ENCODE assay signal across 26 mouse cellular contexts in genomic region chr1:167085461-167085860, GRCm38 (mm10).
A peak's percentile ranks its signal among the peaks of the same experiment; 100 is the strongest.
DNase-seq lines count a peak whose midpoint lies in the region; ATAC-seq and TF ChIP-seq lines count a peak whose summit lies in the region.
"Had no signal": no experiment of that assay in that cellular context is flagged by ENCODE, and none has a peak within 500 bp of the region (broad histone marks: within the 10 kb centered on the region; RNA-seq: fewer than 3 reads in every experiment).

No protein-coding gene starts in this region.

- no peak overlapping the region for H3K9ac ChIP-seq in forebrain, embryonic 12.5 days
- H3K9ac ChIP-seq in forebrain, postnatal 0 days, result no peak overlapping the region
- H3K9ac ChIP-seq in hindbrain, embryonic 13.5 days, result no peak overlapping the region
- no peak overlapping the region for H3K9ac ChIP-seq in hindbrain, embryonic 14.5 days
- no peak overlapping the region for H3K9ac ChIP-seq in midbrain, embryonic 14.5 days (replicated peaks; ENCODE audit: low read length)
- no peak overlapping the region for H3K9ac ChIP-seq in midbrain, embryonic 16.5 days (ENCODE audit: low read depth, low read length)
- H3K9ac ChIP-seq: embryonic facial prominence, embryonic 12.5 days; embryonic facial prominence, embryonic 15.5 days; heart, embryonic 13.5 days; intestine, embryonic 15.5 days had no signal

- no peaks in the 10 kb centered on the region for H3K36me3 ChIP-seq in forebrain, embryonic 12.5 days (replicated peaks)
- H3K36me3 ChIP-seq in forebrain, postnatal 0 days (ENCODE audit: insufficient read depth), result no peaks in the 10 kb centered on the region; the same call in none of the 2 replicates
- peaks cover 16% of the 10 kb centered on the region for H3K36me3 ChIP-seq in hindbrain, embryonic 13.5 days
- peaks cover 5% of the 10 kb centered on the region; the same call in 1 of the 2 replicates for H3K36me3 ChIP-seq in hindbrain, embryonic 14.5 days (replicated peaks; ENCODE audit: control insufficient read depth, insufficient read depth)
- peaks cover 3% of the 10 kb centered on the region; the same call in 1 of the 2 replicates for H3K36me3 ChIP-seq in midbrain, embryonic 14.5 days (ENCODE audit: control insufficient read depth, insufficient read depth, low read length)
- 0 out of 2 replicates have a peak, but pooled peaks cover 2% of the 10 kb centered on the region for H3K36me3 ChIP-seq in midbrain, embryonic 16.5 days (ENCODE audit: control insufficient read depth, insufficient read depth, low read length)
- H3K36me3 ChIP-seq: embryonic facial prominence, embryonic 12.5 days; embryonic facial prominence, embryonic 15.5 days; heart, embryonic 10.5 days; heart, embryonic 13.5 days; intestine, embryonic 15.5 days had no signal

- no peak for ATAC-seq in forebrain, embryonic 12.5 days (ENCODE audit: low FRiP score)
- no peak for ATAC-seq in forebrain, postnatal 0 days
- ATAC-seq in hindbrain, embryonic 13.5 days (ENCODE audit: low FRiP score), result no peak
- no peak for ATAC-seq in hindbrain, embryonic 14.5 days (ENCODE audit: low FRiP score)
- no peak for ATAC-seq in midbrain, embryonic 14.5 days (ENCODE audit: low FRiP score, low TSS enrichment)
- no peak for ATAC-seq in midbrain, embryonic 16.5 days
- ATAC-seq: activated CD4-positive, CD25-positive, alpha-beta regulatory T cell, adult 4 months; hindbrain, embryonic 16.5 days; intestine, embryonic 15.5 days had no signal

- no peak overlapping the region for H3K4me3 ChIP-seq in forebrain, embryonic 12.5 days (replicated peaks)
- H3K4me3 ChIP-seq in forebrain, postnatal 0 days (ENCODE audit: low read depth, low read length), result no peak overlapping the region
- H3K4me3 ChIP-seq in hindbrain, embryonic 13.5 days, result no peak overlapping the region
- no peak overlapping the region for H3K4me3 ChIP-seq in hindbrain, embryonic 14.5 days (replicated peaks; ENCODE audit: low read length)
- no peak overlapping the region for H3K4me3 ChIP-seq in midbrain, embryonic 14.5 days (replicated peaks; ENCODE audit: low read depth, low read length)
- no peak overlapping the region for H3K4me3 ChIP-seq in midbrain, embryonic 16.5 days (ENCODE audit: low read depth, low read length)
- H3K4me3 ChIP-seq: embryonic facial prominence, embryonic 12.5 days; embryonic facial prominence, embryonic 15.5 days; heart, adult 2 months; heart, embryonic 10.5 days; heart, embryonic 13.5 days; intestine, embryonic 15.5 days had no signal

- no peak overlapping the region for H3K4me2 ChIP-seq in forebrain, embryonic 12.5 days
- no peak overlapping the region for H3K4me2 ChIP-seq in forebrain, postnatal 0 days (ENCODE audit: low read depth)
- no peak overlapping the region for H3K4me2 ChIP-seq in hindbrain, embryonic 13.5 days
- H3K4me2 ChIP-seq in hindbrain, embryonic 14.5 days (replicated peaks), result no peak overlapping the region
- no peak overlapping the region for H3K4me2 ChIP-seq in midbrain, embryonic 14.5 days (ENCODE audit: low read length)
- no peak overlapping the region for H3K4me2 ChIP-seq in midbrain, embryonic 16.5 days (ENCODE audit: low read length)
- H3K4me2 ChIP-seq: embryonic facial prominence, embryonic 12.5 days; embryonic facial prominence, embryonic 15.5 days; heart, embryonic 13.5 days; intestine, embryonic 15.5 days had no signal

- no peak for TF ChIP-seq CTCF in forebrain, postnatal 0 days (IDR thresholded peaks at IDR 0.05; ENCODE audit: low read depth)

- H3K27ac ChIP-seq in forebrain, embryonic 12.5 days, result peak overlapping the region; percentile 71; the same call in 1 of the 2 replicates
- H3K27ac ChIP-seq in forebrain, postnatal 0 days (ENCODE audit: low read depth, low read length), result no peak overlapping the region
- peak overlapping the region; percentile 69 for H3K27ac ChIP-seq in hindbrain, embryonic 13.5 days
- no peak overlapping the region; the same call in 1 of the 2 replicates for H3K27ac ChIP-seq in hindbrain, embryonic 14.5 days
- H3K27ac ChIP-seq in midbrain, embryonic 14.5 days (replicated peaks; ENCODE audit: low read depth, low read length), result no peak overlapping the region
- H3K27ac ChIP-seq in midbrain, embryonic 16.5 days (ENCODE audit: low read length), result no peak overlapping the region
- H3K27ac ChIP-seq: embryonic facial prominence, embryonic 12.5 days; embryonic facial prominence, embryonic 15.5 days; heart, adult 2 months; heart, embryonic 10.5 days; heart, embryonic 13.5 days; intestine, embryonic 15.5 days had no signal

- 35% methylated on average over 4 of the region's 4 CpGs for WGBS in forebrain, embryonic 12.5 days
- 16% methylated on average over 4 of the region's 4 CpGs for WGBS in forebrain, postnatal 0 days
- WGBS in hindbrain, embryonic 13.5 days, result 46% methylated on average over 4 of the region's 4 CpGs
- WGBS in hindbrain, embryonic 14.5 days, result 44% methylated on average over 4 of the region's 4 CpGs
- 58% methylated on average over 4 of the region's 4 CpGs for WGBS in midbrain, embryonic 14.5 days
- 30% methylated on average over 4 of the region's 4 CpGs for WGBS in midbrain, embryonic 16.5 days

- H3K4me1 ChIP-seq in forebrain, embryonic 12.5 days, result peaks cover 26% of the 10 kb centered on the region
- peaks cover 7% of the 10 kb centered on the region; the same call in 1 of the 2 replicates for H3K4me1 ChIP-seq in forebrain, postnatal 0 days (ENCODE audit: insufficient read depth)
- peaks cover 37% of the 10 kb centered on the region for H3K4me1 ChIP-seq in hindbrain, embryonic 13.5 days (replicated peaks)
- H3K4me1 ChIP-seq in hindbrain, embryonic 14.5 days (replicated peaks; ENCODE audit: control insufficient read depth, insufficient read depth, low read length), result peaks cover 27% of the 10 kb centered on the region
- H3K4me1 ChIP-seq in midbrain, embryonic 14.5 days (ENCODE audit: control insufficient read depth, insufficient read depth, low read length), result peaks cover 30% of the 10 kb centered on the region
- peaks cover 16% of the 10 kb centered on the region for H3K4me1 ChIP-seq in midbrain, embryonic 16.5 days (ENCODE audit: control insufficient read depth, insufficient read depth, low read length)
- H3K4me1 ChIP-seq: embryonic facial prominence, embryonic 12.5 days; embryonic facial prominence, embryonic 15.5 days; heart, embryonic 10.5 days; heart, embryonic 13.5 days; intestine, embryonic 15.5 days had no signal

- no peaks in the 10 kb centered on the region for H3K27me3 ChIP-seq in forebrain, embryonic 12.5 days
- no peaks in the 10 kb centered on the region for H3K27me3 ChIP-seq in forebrain, postnatal 0 days (ENCODE audit: insufficient read depth, low read length)
- no peaks in the 10 kb centered on the region for H3K27me3 ChIP-seq in hindbrain, embryonic 13.5 days
- H3K27me3 ChIP-seq in hindbrain, embryonic 14.5 days (ENCODE audit: control insufficient read depth, insufficient read depth, low read length), result no peaks in the 10 kb centered on the region
- H3K27me3 ChIP-seq in midbrain, embryonic 14.5 days (ENCODE audit: control insufficient read depth, insufficient read depth, low read length), result no peaks in the 10 kb centered on the region
- H3K27me3 ChIP-seq in midbrain, embryonic 16.5 days (ENCODE audit: control insufficient read depth, insufficient read depth, low read depth, low read length), result no peaks in the 10 kb centered on the region
- H3K27me3 ChIP-seq: embryonic facial prominence, embryonic 12.5 days; embryonic facial prominence, embryonic 15.5 days; heart, embryonic 13.5 days; intestine, embryonic 15.5 days had no signal

- no peaks in the 10 kb centered on the region for H3K9me3 ChIP-seq in forebrain, embryonic 12.5 days
- H3K9me3 ChIP-seq in forebrain, postnatal 0 days (ENCODE audit: low read length), result no peaks in the 10 kb centered on the region
- no peaks in the 10 kb centered on the region for H3K9me3 ChIP-seq in hindbrain, embryonic 13.5 days
- no peaks in the 10 kb centered on the region for H3K9me3 ChIP-seq in hindbrain, embryonic 14.5 days (ENCODE audit: control insufficient read depth, low read length)
- H3K9me3 ChIP-seq in midbrain, embryonic 14.5 days (ENCODE audit: control insufficient read depth, low read length), result no peaks in the 10 kb centered on the region
- H3K9me3 ChIP-seq in midbrain, embryonic 16.5 days (replicated peaks; ENCODE audit: control insufficient read depth, low read length, poor library complexity, severe bottlenecking), result no peaks in the 10 kb centered on the region
- H3K9me3 ChIP-seq: embryonic facial prominence, embryonic 12.5 days; embryonic facial prominence, embryonic 15.5 days; heart, embryonic 10.5 days; heart, embryonic 13.5 days; intestine, embryonic 15.5 days had no signal

- no peak for DNase-seq in forebrain, postnatal 0 days
- no peak for DNase-seq in hindbrain, embryonic 14.5 days (ENCODE audit: low spot score)
- peak; percentile 38 for DNase-seq in midbrain, embryonic 14.5 days
- DNase-seq in adrenal gland, postnatal 10 days, result no peak
- DNase-seq in yolk sac, embryonic 10.5 days (ENCODE audit: low spot score), result no peak
- DNase-seq: adrenal gland, adult 8-10 months; adrenal gland, postnatal 36 days; cerebellum, adult 11 months; cerebellum, adult 2 months; cerebellum, adult 9-11 months; cerebellum, postnatal 25 days; gastrocnemius, postnatal 10 days; gastrocnemius, postnatal 36 days; heart, adult 2 months; heart, postnatal 14 days; heart, postnatal 4 days had no signal

Comparison
In these comparisons a context has a peak if more than half of its experiments do, and no peak if none do; other contexts are left out.
1. H3K27ac ChIP-seq: peak in forebrain, embryonic 12.5 days (single experiment) and hindbrain, embryonic 13.5 days (single experiment); none in forebrain, postnatal 0 days (single experiment), hindbrain, embryonic 14.5 days (single experiment), midbrain, embryonic 14.5 days (single experiment) and midbrain, embryonic 16.5 days (single experiment).